Mouse (Mus musculus): ENCODE data around the gene Rptor. TPM values are rescaled to one million over a fixed set of nuclear protein-coding genes. Genes with fewer than 3 reads are reported as not detected.

The Rptor gene
- polyA plus RNA-seq, 1 experiment from 2014 or later, result 11.1 TPM

- Histone ChIP-seq H3K36me3 (peaks cover 25% of the 10 kb centered on the region), H3K9me3 (no peaks in the 10 kb centered on the region), H3K27me3 (no peaks in the 10 kb centered on the region), H3K4me3 (no peak overlapping the region), H3K27ac (replicated peaks) (no peak overlapping the region; the same call in 1 of the 2 replicates), H3K4me1 (replicated peaks) (peaks cover 18% of the 10 kb centered on the region), H3K9ac (no peak overlapping the region), H3K4me2 (no peak overlapping the region)
- no peak for ATAC-seq (ENCODE audit: low read depth)
- 52% methylated on average over 10 of the region's 10 CpGs for WGBS
Measured at GRCm38 (mm10) chr11:119863421-119863821, 260.7 kb downstream of the Rptor start.

- Histone ChIP-seq H3K4me3 (no peak overlapping the region), H3K4me2 (no peak overlapping the region), H3K9me3 (no peaks in the 10 kb centered on the region), H3K27me3 (no peaks in the 10 kb centered on the region), H3K9ac (no peak overlapping the region), H3K4me1 (replicated peaks) (peaks cover 18% of the 10 kb centered on the region), H3K36me3 (peaks cover 20% of the 10 kb centered on the region), H3K27ac (replicated peaks) (no peak overlapping the region)
- ATAC-seq (ENCODE audit: low read depth), result no peak
- 89% methylated on average over 6 of the region's 6 CpGs for WGBS
Measured at GRCm38 (mm10) chr11:119866837-119867236, 264.1 kb downstream of the Rptor start.

DNA sequence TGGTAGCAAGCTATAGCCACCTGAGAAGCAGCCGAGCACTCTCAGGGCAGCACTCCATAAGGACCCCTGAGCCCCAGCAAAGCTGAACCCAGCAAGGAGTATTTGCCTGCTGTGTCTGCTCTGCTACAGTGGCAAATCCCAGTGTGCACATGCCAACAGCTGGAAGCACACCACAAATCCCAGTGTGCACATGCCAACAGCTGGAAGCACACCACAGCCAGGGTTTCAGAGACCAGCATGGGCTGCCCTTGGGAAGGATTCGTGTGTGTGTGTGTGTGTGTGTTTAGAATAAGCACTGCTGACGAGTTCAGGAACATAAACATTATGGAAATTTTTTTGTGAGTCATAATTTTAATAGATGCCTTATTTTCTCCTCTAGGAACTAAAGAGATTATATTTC, 265.4 kb downstream of the Rptor start:
- peaks cover 34% of the 10 kb centered on the region for H3K36me3 ChIP-seq
- no peak overlapping the region for H3K4me3 ChIP-seq
- no peak overlapping the region for H3K9ac ChIP-seq
- no peaks in the 10 kb centered on the region for H3K27me3 ChIP-seq
- H3K4me1 ChIP-seq (replicated peaks), result peaks cover 13% of the 10 kb centered on the region
- 72% methylated on average over 3 of the region's 3 CpGs for WGBS
- H3K9me3 ChIP-seq, result no peaks in the 10 kb centered on the region
- no peak for ATAC-seq (ENCODE audit: low read depth)
- H3K27ac ChIP-seq (replicated peaks), result no peak overlapping the region
- H3K4me2 ChIP-seq, result no peak overlapping the region

DNA sequence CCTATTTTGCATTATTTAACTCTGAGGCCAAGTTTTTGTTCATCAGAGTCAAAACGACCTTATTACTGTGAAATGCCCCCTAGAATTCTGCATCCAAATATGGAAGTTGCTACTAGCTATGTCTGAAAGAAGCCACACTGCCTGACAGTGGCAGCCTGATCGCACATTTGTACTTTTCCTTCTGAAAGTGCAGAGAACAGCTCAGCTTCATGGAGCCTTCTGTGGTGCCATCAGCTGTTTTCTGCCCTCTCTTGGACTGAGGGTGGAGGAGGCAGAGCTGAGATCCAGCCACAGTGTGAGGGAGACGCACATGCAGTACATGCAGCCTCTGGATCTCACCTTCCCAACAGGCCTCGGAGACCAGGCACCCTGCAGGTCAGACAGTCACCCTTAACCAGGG, 265.9 kb downstream of the Rptor start:
- no peaks in the 10 kb centered on the region for H3K9me3 ChIP-seq
- no peak overlapping the region for H3K4me3 ChIP-seq
- H3K27me3 ChIP-seq, result no peaks in the 10 kb centered on the region
- no peak overlapping the region for H3K27ac ChIP-seq (replicated peaks)
- peaks cover 38% of the 10 kb centered on the region for H3K36me3 ChIP-seq
- H3K4me2 ChIP-seq, result no peak overlapping the region
- peaks cover 9% of the 10 kb centered on the region; the same call in 1 of the 2 replicates for H3K4me1 ChIP-seq (replicated peaks)
- WGBS, result 87% methylated on average over 4 of the region's 4 CpGs
- no peak overlapping the region for H3K9ac ChIP-seq
- ATAC-seq (ENCODE audit: low read depth), result no peak

- H3K4me1 ChIP-seq (replicated peaks), result 0 out of 2 replicates have a peak, but pooled peaks cover 7% of the 10 kb centered on the region
- no peaks in the 10 kb centered on the region for H3K27me3 ChIP-seq
- ATAC-seq (ENCODE audit: low read depth), result no peak
- H3K36me3 ChIP-seq, result peaks cover 56% of the 10 kb centered on the region
- H3K4me3 ChIP-seq, result no peak overlapping the region
- WGBS, result 88% methylated on average over 7 of the region's 7 CpGs
- no peak overlapping the region for H3K27ac ChIP-seq (replicated peaks)
- no peak overlapping the region for H3K4me2 ChIP-seq
- H3K9ac ChIP-seq, result no peak overlapping the region
- no peaks in the 10 kb centered on the region for H3K9me3 ChIP-seq
Measured at GRCm38 (mm10) chr11:119871141-119871540, 268.4 kb downstream of the Rptor start.

- ATAC-seq (ENCODE audit: low read depth), result no peak
- no peaks in the 10 kb centered on the region for H3K4me1 ChIP-seq (replicated peaks)
- no peak overlapping the region for H3K4me2 ChIP-seq
- no peak overlapping the region for H3K27ac ChIP-seq (replicated peaks)
- no peak overlapping the region for H3K9ac ChIP-seq
- H3K9me3 ChIP-seq, result no peaks in the 10 kb centered on the region
- no peaks in the 10 kb centered on the region for H3K27me3 ChIP-seq
- 97% methylated on average over 4 of the region's 4 CpGs for WGBS
- H3K4me3 ChIP-seq, result no peak overlapping the region
- peaks cover 58% of the 10 kb centered on the region for H3K36me3 ChIP-seq
Measured at GRCm38 (mm10) chr11:119873643-119874042, 270.9 kb downstream of the Rptor start.

GRCm38 (mm10) chr11:119874841-119875240, 272.1 kb downstream of the Rptor start:
- Histone ChIP-seq H3K9ac (no peak overlapping the region), H3K27ac (replicated peaks) (no peak overlapping the region), H3K36me3 (peaks cover 64% of the 10 kb centered on the region), H3K4me1 (replicated peaks) (no peaks in the 10 kb centered on the region), H3K27me3 (no peaks in the 10 kb centered on the region), H3K9me3 (no peaks in the 10 kb centered on the region), H3K4me2 (no peak overlapping the region), H3K4me3 (no peak overlapping the region)
- WGBS, result 90% methylated on average over 1 of the region's 1 CpGs
- no peak for ATAC-seq (ENCODE audit: low read depth)

- Histone ChIP-seq H3K27ac (replicated peaks) (no peak overlapping the region), H3K4me2 (no peak overlapping the region), H3K36me3 (peaks cover 64% of the 10 kb centered on the region), H3K4me1 (replicated peaks) (no peaks in the 10 kb centered on the region), H3K4me3 (no peak overlapping the region), H3K9ac (no peak overlapping the region), H3K9me3 (no peaks in the 10 kb centered on the region), H3K27me3 (no peaks in the 10 kb centered on the region)
- 86% methylated on average over 9 of the region's 9 CpGs for WGBS
- ATAC-seq (ENCODE audit: low read depth), result no peak
Measured at GRCm38 (mm10) chr11:119875685-119876084, 273.0 kb downstream of the Rptor start.

- ATAC-seq (ENCODE audit: low read depth), result no peak
- no peak overlapping the region for H3K27ac ChIP-seq (replicated peaks)
- no peaks in the 10 kb centered on the region for H3K9me3 ChIP-seq
- H3K4me3 ChIP-seq, result no peak overlapping the region
- 88% methylated on average over 7 of the region's 7 CpGs for WGBS
- no peaks in the 10 kb centered on the region for H3K27me3 ChIP-seq
- H3K4me2 ChIP-seq, result no peak overlapping the region
- no peaks in the 10 kb centered on the region for H3K4me1 ChIP-seq (replicated peaks)
- H3K36me3 ChIP-seq, result peaks cover 55% of the 10 kb centered on the region
- H3K9ac ChIP-seq, result no peak overlapping the region
Measured at GRCm38 (mm10) chr11:119877124-119877523, 274.4 kb downstream of the Rptor start.

GRCm38 (mm10) chr11:119879573-119879972, 276.9 kb downstream of the Rptor start:
- WGBS, result 93% methylated on average over 5 of the region's 5 CpGs
- Histone ChIP-seq H3K36me3 (peaks cover 35% of the 10 kb centered on the region), H3K4me1 (replicated peaks) (no peaks in the 10 kb centered on the region), H3K9ac (no peak overlapping the region), H3K27ac (replicated peaks) (no peak overlapping the region), H3K4me3 (no peak overlapping the region), H3K4me2 (no peak overlapping the region), H3K9me3 (no peaks in the 10 kb centered on the region), H3K27me3 (no peaks in the 10 kb centered on the region)
- ATAC-seq (ENCODE audit: low read depth), result no peak

- H3K27me3 ChIP-seq, result no peaks in the 10 kb centered on the region
- H3K36me3 ChIP-seq, result peaks cover 52% of the 10 kb centered on the region
- no peak overlapping the region for H3K27ac ChIP-seq (replicated peaks)
- no peak overlapping the region for H3K4me2 ChIP-seq
- H3K4me1 ChIP-seq (replicated peaks), result no peaks in the 10 kb centered on the region
- WGBS, result 79% methylated on average over 2 of the region's 2 CpGs
- no peak overlapping the region for H3K9ac ChIP-seq
- no peaks in the 10 kb centered on the region for H3K9me3 ChIP-seq
- ATAC-seq (ENCODE audit: low read depth), result no peak
- H3K4me3 ChIP-seq, result no peak overlapping the region
Measured at GRCm38 (mm10) chr11:119883646-119884045, 280.9 kb downstream of the Rptor start.

DNA sequence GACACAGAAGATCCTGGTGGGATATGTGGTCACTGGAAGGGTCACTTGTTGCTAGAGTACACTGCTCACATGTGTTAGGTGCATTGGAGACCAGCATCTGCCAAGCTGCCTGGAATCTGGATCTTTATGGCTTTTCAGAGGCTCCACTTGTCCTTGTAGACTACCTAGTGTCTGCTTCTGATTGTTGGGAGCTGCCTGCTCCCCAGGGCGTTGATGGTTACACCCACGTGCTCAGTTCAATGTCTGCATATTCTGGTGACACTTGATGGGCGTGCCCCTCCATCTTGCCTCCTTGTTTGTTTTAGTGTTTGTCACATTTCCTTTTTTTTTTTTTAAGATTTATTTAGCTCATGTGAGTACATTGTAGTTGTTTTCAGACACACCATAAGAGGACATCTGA, 287.3 kb downstream of the Rptor start:
- no peaks in the 10 kb centered on the region for H3K27me3 ChIP-seq
- H3K4me1 ChIP-seq (replicated peaks), result peaks cover 22% of the 10 kb centered on the region
- peaks cover 70% of the 10 kb centered on the region for H3K36me3 ChIP-seq
- H3K9me3 ChIP-seq, result no peaks in the 10 kb centered on the region
- no peak overlapping the region for H3K4me3 ChIP-seq
- H3K4me2 ChIP-seq, result no peak overlapping the region
- ATAC-seq (ENCODE audit: low read depth), result no peak
- no peak overlapping the region for H3K9ac ChIP-seq
- 94% methylated on average over 3 of the region's 3 CpGs for WGBS
- H3K27ac ChIP-seq (replicated peaks), result no peak overlapping the region

DNA sequence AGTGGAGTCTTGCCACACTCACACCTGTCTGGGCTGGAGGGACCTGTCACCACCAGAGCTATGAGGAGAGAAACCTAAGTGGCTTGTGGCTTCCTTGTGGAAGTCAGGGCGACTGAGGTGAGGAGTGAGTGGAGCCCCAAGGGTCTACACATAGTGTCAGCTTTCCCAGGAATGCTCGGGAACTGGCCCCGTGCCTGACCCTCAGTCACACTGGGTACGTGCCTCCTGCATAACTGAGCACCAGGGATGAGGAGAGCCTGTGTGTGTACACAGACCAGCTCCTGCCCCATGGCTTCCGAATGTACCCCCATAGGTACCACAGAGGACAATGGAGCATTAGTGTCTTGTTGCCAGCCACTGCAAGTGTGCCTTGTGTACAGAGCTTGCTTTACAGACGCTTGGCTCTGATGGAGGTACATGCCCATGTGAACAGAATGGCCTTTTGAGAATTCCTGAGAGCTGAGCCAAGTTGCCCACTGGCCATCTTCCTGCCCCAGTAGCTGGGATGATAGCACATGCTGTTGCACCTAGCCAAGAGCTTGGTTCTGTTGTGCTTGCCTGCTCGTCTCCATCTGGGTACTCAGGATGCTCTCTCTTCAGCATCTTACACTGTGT, 289.0 kb downstream of the Rptor start:
- Histone ChIP-seq H3K27ac (replicated peaks) (no peak overlapping the region), H3K4me1 (replicated peaks) (peaks cover 36% of the 10 kb centered on the region), H3K36me3 (peaks cover 55% of the 10 kb centered on the region), H3K9ac (no peak overlapping the region; the same call in 1 of the 2 replicates), H3K27me3 (no peaks in the 10 kb centered on the region), H3K9me3 (no peaks in the 10 kb centered on the region), H3K4me3 (no peak overlapping the region), H3K4me2 (no peak overlapping the region)
- 93% methylated on average over 7 of the region's 7 CpGs for WGBS
- no peak for ATAC-seq (ENCODE audit: low read depth)

All from neural tube, embryonic 13.5 days (tissue).